Mouse (Mus musculus) lung, adult 2 months (tissue): ENCODE measurements around the gene Fam19a2. TPM values are rescaled to one million over a fixed set of nuclear protein-coding genes. Genes with fewer than 3 reads are reported as not detected.

Source experiments
- DNase-seq: peaks from one replicate; pipeline ENCODE4 v3.0.0; 2022
- H3K4me1 ChIP-seq: fragments of 200-500 bp; 2 replicates; pipeline ENCODE4 v1.6.1; 2011; ENCODE audit warnings: low read length; ENCODE audit not compliant: control insufficient read depth, insufficient read depth
- H3K4me3 ChIP-seq: fragments of 200-500 bp; replicated peaks from 2 replicates; pipeline ENCODE3; 2011; ENCODE audit warnings: low read depth, mild to moderate bottlenecking, control low read depth, low read length; ENCODE audit errors: extremely low read depth
- CTCF ChIP-seq: fragments of 200-500 bp; IDR thresholded peaks from 2 replicates; pipeline ENCODE4 v1.5.1; 2011; ENCODE audit warnings: mild to moderate bottlenecking, low read length, control low read depth; ENCODE audit not compliant: insufficient read depth
- POLR2A ChIP-seq: fragments of 200-500 bp; IDR thresholded peaks from 2 replicates; pipeline ENCODE4 v1.6.1; 2011; ENCODE audit warnings: low read depth, mild to moderate bottlenecking, control low read depth, low read length, borderline replicate concordance; ENCODE audit errors: extremely low read depth
- WGBS: fragments of 180-500 bp; shearing (Covaris S2); methylation state at CpG from one replicate; pipeline ENCODE4 v1.1.7; 2018; 5-methylcytosine and 5-hydroxymethylcytosine counted together
- polyA plus RNA-seq: library from polyadenylated mRNA; depleted of rRNA; stranded (reverse); fragments of >200 nt; gene quantifications from 2 replicates; pipeline ENCODE4 v1.2.3, GENCODE M21; 2012

The Fam19a2 gene
- polyA plus RNA-seq, 1 experiment, result 0.07 TPM

DNA sequence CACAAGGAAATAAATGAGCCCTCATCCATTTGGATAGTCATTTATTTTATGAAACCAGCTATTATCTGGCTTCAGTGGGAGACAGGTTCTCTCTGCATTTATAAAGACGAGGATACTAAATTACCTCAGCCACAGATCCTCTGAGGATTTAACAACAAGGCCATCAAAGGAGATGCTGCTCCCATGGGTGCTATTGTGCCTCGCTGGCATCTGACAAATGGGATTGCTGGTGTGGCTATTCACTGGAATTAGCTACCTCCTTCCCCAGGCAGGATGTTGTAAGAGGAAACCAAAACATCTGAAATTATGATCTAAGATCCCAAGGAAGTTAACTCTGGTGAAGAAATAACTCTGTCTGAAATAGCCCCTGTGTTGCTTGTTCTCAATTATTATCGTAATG, 262.3 kb downstream of the Fam19a2 start:
- no peak overlapping the region for H3K4me3 ChIP-seq
- 51% methylated on average over 3 of the region's 3 CpGs for WGBS
- no peaks in the 10 kb centered on the region for H3K4me1 ChIP-seq
- TF ChIP-seq CTCF (no peak), POLR2A (no peak)
- no peak for DNase-seq

GRCm38 (mm10) chr10:123536143-123536542, 272.3 kb downstream of the Fam19a2 start:
- WGBS, result 61% methylated on average over 4 of the region's 4 CpGs
- Histone ChIP-seq H3K4me1 (no peaks in the 10 kb centered on the region), H3K4me3 (no peak overlapping the region)
- TF ChIP-seq CTCF (no peak), POLR2A (no peak)
- no peak for DNase-seq

DNA sequence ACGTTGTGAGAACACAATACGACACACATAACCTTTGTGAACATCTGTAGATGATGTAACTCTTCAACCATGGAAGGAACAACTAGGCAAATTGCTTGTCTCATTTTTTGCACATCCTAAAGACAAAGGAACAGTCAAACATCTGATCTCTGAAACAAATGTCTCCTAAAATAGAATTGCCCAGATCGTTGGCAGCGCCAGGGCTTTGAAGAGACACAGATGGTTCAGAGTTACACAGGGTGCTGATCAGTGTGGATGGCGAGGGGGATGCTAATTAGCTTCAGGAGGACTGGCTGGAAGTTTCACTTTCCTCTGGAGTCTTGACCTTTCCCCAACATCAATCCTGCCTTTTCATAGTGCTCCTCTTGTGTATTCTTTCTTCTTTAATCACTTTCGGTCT, 284.6 kb downstream of the Fam19a2 start:
- WGBS, result 67% methylated on average over 6 of the region's 6 CpGs
- Histone ChIP-seq H3K4me3 (no peak overlapping the region), H3K4me1 (no peaks in the 10 kb centered on the region)
- no peak for DNase-seq
- no peak for TF ChIP-seq CTCF
- TF ChIP-seq POLR2A, result no peak

GRCm38 (mm10) chr10:123567677-123568076, 303.9 kb downstream of the Fam19a2 start:
- Histone ChIP-seq H3K4me1 (no peaks in the 10 kb centered on the region), H3K4me3 (no peak overlapping the region)
- no peak for DNase-seq
- TF ChIP-seq CTCF (no peak), POLR2A (no peak)
- 80% methylated on average over 1 of the region's 1 CpGs for WGBS

GRCm38 (mm10) chr10:123570616-123571188, 306.9 kb downstream of the Fam19a2 start:
- Histone ChIP-seq H3K4me3 (no peak overlapping the region), H3K4me1 (no peaks in the 10 kb centered on the region)
- DNase-seq, result no peak
- 56% methylated on average over 10 of the region's 10 CpGs for WGBS
- TF ChIP-seq CTCF (no peak), POLR2A (no peak)

DNA sequence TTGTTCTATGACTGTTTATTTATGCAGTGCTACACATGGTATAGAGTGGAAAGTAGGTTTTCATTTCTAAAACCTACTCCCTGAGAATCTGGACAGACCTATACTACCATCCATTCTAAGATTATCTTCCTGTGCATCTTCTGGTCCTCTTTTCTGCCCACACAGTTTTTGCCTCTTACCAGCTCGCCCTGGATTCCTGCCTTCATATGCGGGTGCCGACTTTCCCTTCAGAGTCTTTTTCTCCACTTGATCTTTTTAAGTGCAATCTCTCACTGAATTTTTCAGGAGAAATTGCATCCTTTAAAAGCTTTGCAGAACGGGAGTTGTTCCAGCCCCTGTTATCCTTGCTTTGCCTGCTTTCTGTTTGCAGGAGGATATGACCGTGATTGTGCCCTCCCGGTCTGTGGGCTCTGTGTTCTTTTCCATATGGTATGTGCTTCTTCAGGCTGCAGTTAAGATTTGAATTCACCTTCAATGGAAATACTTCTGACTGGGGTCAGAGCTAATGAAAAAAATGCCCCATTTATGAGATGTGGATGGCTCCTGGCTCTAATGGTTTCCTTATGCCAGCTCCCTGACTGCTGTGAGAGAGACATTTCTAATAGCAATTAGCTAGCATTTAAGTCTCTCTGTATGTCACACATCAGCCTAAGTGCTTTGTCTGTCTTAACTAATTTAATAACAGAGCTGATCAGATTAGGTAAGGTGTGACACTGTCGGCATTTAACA, 308.7 kb downstream of the Fam19a2 start:
- H3K4me1 ChIP-seq, result no peaks in the 10 kb centered on the region
- TF ChIP-seq POLR2A (no peak), CTCF (no peak)
- WGBS, result 80% methylated on average over 7 of the region's 7 CpGs

DNA sequence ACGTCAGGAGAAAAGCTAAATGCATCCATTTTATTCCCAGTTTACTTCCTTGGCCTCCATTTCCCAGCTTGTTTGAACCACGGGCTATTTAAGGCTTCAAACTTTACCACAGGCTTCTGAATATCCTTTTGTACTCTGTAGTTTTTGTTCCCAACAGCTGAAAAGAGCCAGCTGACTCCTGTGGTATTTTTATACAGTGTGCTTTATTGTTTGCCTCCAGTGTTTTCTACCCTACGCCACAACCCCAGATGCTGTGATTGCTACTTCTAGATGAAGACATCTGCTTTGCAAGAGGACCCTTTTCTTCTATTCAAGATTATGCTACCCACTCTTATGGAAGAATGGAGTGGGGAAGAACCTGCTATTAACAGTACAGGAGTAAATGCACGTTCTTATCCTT, 314.0 kb downstream of the Fam19a2 start:
- TF ChIP-seq CTCF (no peak), POLR2A (no peak)
- 79% methylated on average over 4 of the region's 4 CpGs for WGBS
- H3K4me1 ChIP-seq, result no peaks in the 10 kb centered on the region
- no peak overlapping the region for H3K4me3 ChIP-seq
- DNase-seq, result no peak

More for the DNA sequence above, 308.7 kb downstream of the Fam19a2 start:
- DNase-seq, result no peak
- H3K4me3 ChIP-seq, result no peak overlapping the region

DNA sequence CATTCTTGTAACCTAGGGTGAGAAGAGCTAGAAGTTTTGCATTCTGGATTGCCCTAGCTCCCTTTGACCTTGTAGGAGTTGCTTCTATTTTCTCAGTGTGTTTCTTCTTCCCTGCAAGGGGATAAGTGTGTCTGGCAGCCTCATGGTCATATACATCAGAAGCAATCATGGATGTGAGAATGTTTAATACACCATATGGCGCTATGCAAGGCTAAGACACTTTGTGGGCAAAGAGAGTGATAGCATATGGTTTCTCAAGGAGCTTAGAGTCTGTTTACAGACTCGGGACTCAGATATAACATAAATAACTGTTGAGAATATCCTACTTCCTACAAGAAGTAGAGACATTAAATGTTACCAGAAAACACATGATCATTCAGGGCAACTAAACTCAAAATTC, 315.2 kb downstream of the Fam19a2 start:
- Histone ChIP-seq H3K4me3 (no peak overlapping the region), H3K4me1 (no peaks in the 10 kb centered on the region)
- TF ChIP-seq CTCF, result no peak
- no peak for TF ChIP-seq POLR2A
- 63% methylated on average over 2 of the region's 2 CpGs for WGBS
- DNase-seq, result no peak

GRCm38 (mm10) chr10:123595043-123595442, 331.2 kb downstream of the Fam19a2 start:
- DNase-seq, result no peak
- H3K4me3 ChIP-seq, result no peak overlapping the region
- TF ChIP-seq POLR2A (no peak), CTCF (no peak)
- H3K4me1 ChIP-seq, result no peaks in the 10 kb centered on the region

- WGBS, result 81% methylated on average over 3 of the region's 3 CpGs
- no peak overlapping the region for H3K4me3 ChIP-seq
- TF ChIP-seq CTCF, result no peak
- TF ChIP-seq POLR2A, result no peak
These were observed 333.3 kb downstream of the Fam19a2 start for GRCm38 (mm10) chr10:123597059-123597458.

More at GRCm38 (mm10) chr10:123597059-123597458, 333.3 kb downstream of the Fam19a2 start:
- DNase-seq, result no peak
- no peaks in the 10 kb centered on the region for H3K4me1 ChIP-seq
